Mouse (Mus musculus) lung, embryonic 14.5 days (tissue): Measurements from ENCODE around the gene Atxn1. TPM values are rescaled to one million over a fixed set of nuclear protein-coding genes. Genes with fewer than 3 reads are reported as not detected.

Source experiments
- ATAC-seq: fragments of 200-750 bp; cut with Nextera tagmentation; 2 replicates; pipeline ENCODE4 v1.8.0; 2017; ENCODE audit warnings: mild to moderate bottlenecking, moderate TSS enrichment, moderate library complexity; ENCODE audit not compliant: insufficient read depth
- DNase-seq: peaks from one replicate; pipeline ENCODE4 v3.0.0-alpha.2; 2015
- H3K27ac ChIP-seq: fragments of 300-500 bp; sonication (generic); 2 replicates; pipeline ENCODE4 v1.5.1; 2014; ENCODE audit warnings: low read depth, mild to moderate bottlenecking, moderate library complexity
- H3K27me3 ChIP-seq: fragments of 300-500 bp; sonication (generic); 2 replicates; pipeline ENCODE4 v1.6.1; 2014; ENCODE audit warnings: low read length, control low read depth; ENCODE audit not compliant: insufficient read depth
- H3K36me3 ChIP-seq: fragments of 300-500 bp; sonication (generic); 2 replicates; pipeline ENCODE4 v1.6.1; 2014; ENCODE audit warnings: control low read depth; ENCODE audit not compliant: insufficient read depth
- H3K4me1 ChIP-seq: fragments of 300-500 bp; sonication (generic); 2 replicates; pipeline ENCODE4 v1.6.1; 2014; ENCODE audit warnings: antibody characterized with exemption, control low read depth; ENCODE audit not compliant: insufficient read depth
- H3K4me2 ChIP-seq: fragments of 300-500 bp; sonication (generic); 2 replicates; pipeline ENCODE4 v1.6.1; 2014; ENCODE audit warnings: mild to moderate bottlenecking
- H3K4me3 ChIP-seq: fragments of 300-500 bp; sonication (generic); 2 replicates; pipeline ENCODE4 v1.5.1; 2014; ENCODE audit warnings: low read depth, low read length
- H3K9ac ChIP-seq: fragments of 300-500 bp; sonication (generic); 2 replicates; pipeline ENCODE4 v1.6.1; 2014
- H3K9me3 ChIP-seq: fragments of 300-500 bp; sonication (generic); 2 replicates; pipeline ENCODE4 v1.6.1; 2016; ENCODE audit warnings: low read depth, low read length, control low read depth
- CTCF ChIP-seq: IDR thresholded peaks from 2 replicates; pipeline ENCODE4 v1.5.1; 2016; ENCODE audit warnings: antibody characterized with exemption, low read depth
- WGBS: fragments of 180-500 bp; shearing (Covaris S2); extraction: QIAGEN DNeasy Blood & Tissue Kit; methylation state at CpG from one replicate; pipeline ENCODE4 v1.1.7; 2014; 5-methylcytosine and 5-hydroxymethylcytosine counted together
- polyA plus RNA-seq: library from polyadenylated mRNA; unstranded; fragments of >200 nt; fragmentation: Nextera tagmentation; extraction: Ambion mirVana; gene quantifications from 2 replicates; pipeline ENCODE4 v1.2.1, GENCODE M21; 2014

Gene Atxn1
- polyA plus RNA-seq, 1 experiment from 2014 or later, result 3.9 TPM

DNA sequence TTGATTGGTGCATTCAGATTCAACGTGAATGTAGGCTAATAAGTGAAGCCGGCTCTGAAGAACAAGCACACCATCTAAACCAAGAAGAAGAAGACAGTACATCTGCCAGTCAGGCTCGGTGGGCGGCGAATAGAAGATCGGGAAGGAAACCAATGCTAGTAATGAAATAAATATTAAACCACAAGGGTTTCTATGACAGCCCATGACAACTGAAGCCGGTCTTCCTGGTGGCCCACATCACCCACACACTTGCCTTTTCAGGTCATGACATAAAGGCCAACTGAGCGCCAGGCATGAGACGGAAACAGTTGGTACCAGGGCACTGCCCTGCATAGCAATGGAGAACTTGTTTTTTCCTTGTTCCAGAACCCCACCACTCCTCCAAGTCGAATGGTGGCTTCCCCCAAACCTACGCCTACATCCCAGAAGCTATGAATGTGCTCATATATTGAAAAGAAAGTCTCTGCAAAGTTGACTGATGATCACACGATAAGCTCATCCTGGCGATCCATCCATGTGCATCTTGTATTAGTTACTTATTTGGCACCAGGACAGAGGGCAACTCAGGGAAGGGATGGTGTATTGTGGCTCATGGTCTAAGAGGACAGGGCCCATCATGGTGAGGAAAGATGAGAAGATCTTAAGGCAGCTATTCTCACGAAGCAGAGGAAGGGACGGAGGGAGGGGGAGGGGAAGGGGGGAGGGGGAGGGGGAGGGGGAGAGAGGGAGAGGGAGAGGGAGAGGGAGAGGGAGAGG is 45.7 kb downstream of the Atxn1 start:
- TF ChIP-seq CTCF, result no peak
- Histone ChIP-seq H3K4me3 (no peak overlapping the region), H3K27ac (no peak overlapping the region), H3K9me3 (no peaks in the 10 kb centered on the region), H3K9ac (no peak overlapping the region), H3K4me2 (no peak overlapping the region), H3K4me1 (peaks cover 11% of the 10 kb centered on the region; the same call in 1 of the 2 replicates), H3K36me3 (no peaks in the 10 kb centered on the region), H3K27me3 (no peaks in the 10 kb centered on the region)
- WGBS, result 91% methylated on average over 13 of the region's 15 CpGs
- ATAC-seq (no peak), DNase-seq (no peak)

DNA sequence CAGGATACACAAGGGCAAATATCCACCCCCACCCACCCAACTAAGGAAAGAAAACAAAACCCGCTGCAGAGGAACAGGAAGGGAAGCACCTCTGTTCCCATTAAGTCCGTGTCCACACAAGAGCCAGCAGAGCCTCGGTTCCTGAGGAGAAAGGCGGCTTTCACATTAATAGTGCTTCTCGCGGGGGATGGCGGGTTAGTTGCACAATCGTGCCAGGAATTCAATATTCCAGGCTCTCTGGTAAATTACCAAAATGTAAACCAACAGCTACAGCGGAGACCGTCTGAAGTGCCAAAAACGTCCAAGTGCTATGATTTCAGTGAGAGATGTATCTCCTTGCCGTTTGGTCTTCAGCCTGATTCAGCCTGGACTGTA is 46.8 kb downstream of the Atxn1 start:
- no peak overlapping the region for H3K9ac ChIP-seq
- ATAC-seq, result no peak

DNA sequence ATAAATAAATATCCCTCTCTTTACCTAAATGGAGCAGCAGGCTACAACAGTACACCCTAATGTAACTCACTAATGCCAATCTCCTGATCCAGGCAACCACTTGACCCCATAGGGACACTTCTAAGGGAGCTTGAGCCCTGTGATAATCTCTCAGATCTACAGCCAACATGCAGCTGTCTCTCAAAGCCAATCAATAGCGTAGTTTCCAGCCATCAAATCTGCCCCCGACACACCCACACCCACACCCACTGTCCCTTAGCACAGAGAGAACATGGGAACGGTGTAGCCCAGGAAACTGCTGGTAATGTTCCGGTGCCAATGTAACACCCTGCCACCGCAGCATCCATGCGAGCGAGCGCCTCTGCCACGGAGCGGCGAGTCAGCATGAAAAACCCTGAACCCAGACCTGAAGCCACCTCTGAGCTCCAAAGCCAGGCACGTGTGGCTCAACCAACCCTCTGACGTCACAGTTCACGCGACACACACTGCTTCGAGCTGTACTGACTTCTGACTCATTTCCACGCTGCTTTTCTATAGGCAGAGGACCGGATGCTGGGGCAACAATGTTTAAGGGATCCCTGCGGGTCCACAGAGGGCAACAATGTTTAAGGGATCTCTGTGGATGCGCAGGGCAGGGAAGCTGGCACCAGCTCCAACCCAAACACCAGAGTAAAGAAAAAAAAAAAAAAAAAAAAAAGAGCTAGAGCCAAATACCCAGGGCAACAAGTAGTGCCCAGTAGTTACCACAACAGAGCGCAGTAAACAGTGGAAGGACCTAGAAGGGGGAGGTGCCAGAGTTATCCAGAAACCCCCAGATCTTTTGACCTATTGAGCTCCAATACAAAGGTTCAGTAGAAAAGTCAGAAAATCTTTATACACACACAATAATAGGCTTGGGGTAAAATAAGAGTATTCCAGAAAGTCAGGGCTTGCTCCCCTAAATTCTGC is 47.5 kb downstream of the Atxn1 start:
- no peak overlapping the region for H3K9ac ChIP-seq
- no peak for TF ChIP-seq CTCF
- H3K9me3 ChIP-seq, result no peaks in the 10 kb centered on the region
- H3K27ac ChIP-seq, result no peak overlapping the region
- DNase-seq (no peak), ATAC-seq (no peak)
- peaks cover 3% of the 10 kb centered on the region; the same call in 1 of the 2 replicates for H3K4me1 ChIP-seq
- WGBS, result 89% methylated on average over 21 of the region's 21 CpGs
- no peak overlapping the region for H3K4me2 ChIP-seq
- H3K36me3 ChIP-seq, result no peaks in the 10 kb centered on the region
- no peaks in the 10 kb centered on the region for H3K27me3 ChIP-seq
- no peak overlapping the region for H3K4me3 ChIP-seq

More for the DNA sequence above, 46.8 kb downstream of the Atxn1 start:
- peak; percentile 72 for DNase-seq
- peaks cover 8% of the 10 kb centered on the region; the same call in 1 of the 2 replicates for H3K4me1 ChIP-seq
- H3K27me3 ChIP-seq, result no peaks in the 10 kb centered on the region
- H3K9me3 ChIP-seq, result no peaks in the 10 kb centered on the region
- no peaks in the 10 kb centered on the region for H3K36me3 ChIP-seq
- TF ChIP-seq CTCF, result no peak
- WGBS, result 45% methylated on average over 12 of the region's 12 CpGs
- no peak overlapping the region for H3K27ac ChIP-seq
- no peak overlapping the region for H3K4me3 ChIP-seq
- no peak overlapping the region for H3K4me2 ChIP-seq

DNA sequence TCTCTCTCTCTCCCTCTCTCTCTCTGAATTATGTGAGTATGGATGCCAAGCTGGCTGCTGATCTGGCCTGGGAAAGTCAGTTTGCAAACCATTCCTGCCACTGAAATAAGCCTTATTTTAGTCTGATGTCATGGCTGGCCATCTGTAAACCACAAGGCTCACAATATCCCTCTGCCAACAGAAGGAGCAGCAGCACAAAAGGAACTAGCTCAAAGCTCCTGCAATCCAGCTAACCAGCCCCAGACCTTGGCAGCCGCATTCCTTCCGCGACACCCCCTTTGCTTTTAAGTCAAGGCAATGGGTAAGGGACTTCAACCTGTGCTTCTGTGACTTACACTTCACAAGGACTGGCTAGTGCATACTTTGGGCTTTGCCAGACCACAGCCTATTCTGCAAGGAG is 48.9 kb downstream of the Atxn1 start:
- Histone ChIP-seq H3K4me2 (no peak overlapping the region), H3K4me1 (0 out of 2 replicates have a peak, but pooled peaks cover 3% of the 10 kb centered on the region), H3K27ac (no peak overlapping the region), H3K9me3 (no peaks in the 10 kb centered on the region), H3K9ac (no peak overlapping the region), H3K4me3 (no peak overlapping the region), H3K27me3 (no peaks in the 10 kb centered on the region), H3K36me3 (no peaks in the 10 kb centered on the region)
- DNase-seq, result no peak
- ATAC-seq, result no peak
- TF ChIP-seq CTCF, result no peak
- 83% methylated on average over 3 of the region's 3 CpGs for WGBS

DNA sequence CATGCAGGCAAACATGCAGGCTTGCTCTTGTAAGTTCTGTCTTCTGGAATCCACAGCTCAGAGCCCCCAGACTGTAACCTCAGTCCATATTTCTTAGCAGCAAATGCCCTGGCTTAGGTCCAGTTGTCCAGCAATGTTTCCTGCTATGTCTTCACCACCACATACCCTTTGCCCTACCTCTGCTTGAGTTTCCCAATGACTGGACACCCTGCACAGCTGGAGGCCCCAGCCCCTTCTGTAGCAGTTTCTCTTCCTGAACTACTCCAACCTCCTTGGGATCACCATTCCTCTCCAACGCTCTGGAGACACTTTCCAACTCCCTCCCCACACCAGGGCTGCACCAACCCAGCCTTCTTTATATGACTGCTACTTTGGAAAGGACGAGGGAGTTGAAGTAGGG is 49.8 kb downstream of the Atxn1 start:
- Histone ChIP-seq H3K4me3 (no peak overlapping the region), H3K4me2 (no peak overlapping the region), H3K9ac (no peak overlapping the region), H3K27me3 (no peaks in the 10 kb centered on the region), H3K27ac (no peak overlapping the region), H3K9me3 (no peaks in the 10 kb centered on the region), H3K36me3 (no peaks in the 10 kb centered on the region), H3K4me1 (0 out of 2 replicates have a peak, but pooled peaks cover 3% of the 10 kb centered on the region)
- 63% methylated on average over 2 of the region's 2 CpGs for WGBS
- DNase-seq (no peak), ATAC-seq (no peak)
- no peak for TF ChIP-seq CTCF

DNA sequence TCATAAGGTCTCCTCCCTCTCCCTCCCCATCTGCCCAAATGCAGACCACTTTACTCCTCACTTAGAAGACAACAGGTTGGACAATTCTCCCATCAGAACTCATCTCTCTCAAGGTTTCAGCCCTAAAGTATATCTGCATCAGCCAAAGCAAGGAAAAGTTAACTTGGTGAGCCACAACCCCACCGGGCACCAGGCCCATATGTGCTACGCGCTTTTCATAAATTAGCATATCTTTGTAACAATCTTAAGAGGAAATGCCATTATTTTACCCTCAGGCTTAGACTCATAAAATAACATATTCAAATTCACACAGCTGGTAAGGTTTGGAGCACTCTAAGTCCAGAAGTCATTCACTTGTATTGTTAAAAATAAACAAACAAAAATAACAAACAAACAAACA is 50.7 kb downstream of the Atxn1 start:
- no peak overlapping the region for H3K4me3 ChIP-seq
- TF ChIP-seq CTCF, result no peak
- no peak for DNase-seq
- H3K4me1 ChIP-seq, result 0 out of 2 replicates have a peak, but pooled peaks cover 3% of the 10 kb centered on the region
- no peaks in the 10 kb centered on the region for H3K36me3 ChIP-seq
- H3K27ac ChIP-seq, result no peak overlapping the region
- H3K9ac ChIP-seq, result no peak overlapping the region
- ATAC-seq, result no peak
- no peaks in the 10 kb centered on the region for H3K27me3 ChIP-seq
- WGBS, result 83% methylated on average over 3 of the region's 3 CpGs
- H3K9me3 ChIP-seq, result no peaks in the 10 kb centered on the region
- no peak overlapping the region for H3K4me2 ChIP-seq

DNA sequence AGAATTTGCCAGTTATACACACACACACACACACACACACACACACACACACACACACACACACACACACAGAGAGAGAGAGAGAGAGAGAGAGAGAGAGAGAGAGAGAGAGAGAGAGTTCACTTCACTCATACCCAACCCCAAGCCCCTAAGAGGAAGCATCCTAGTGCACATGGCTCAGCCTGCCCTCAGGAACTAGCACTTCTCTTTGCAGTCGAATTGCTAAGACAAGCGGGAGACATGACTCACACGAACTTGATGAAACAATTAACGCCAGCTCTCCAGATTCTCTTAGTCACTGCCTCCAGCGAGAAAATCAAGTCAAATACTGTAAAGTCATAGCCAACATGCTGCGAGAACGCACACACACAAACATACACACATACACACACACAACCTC is 53.0 kb downstream of the Atxn1 start:
- DNase-seq, result no peak
- 71% methylated on average over 7 of the region's 7 CpGs for WGBS
- Histone ChIP-seq H3K4me1 (peaks cover 14% of the 10 kb centered on the region), H3K27me3 (no peaks in the 10 kb centered on the region), H3K9ac (no peak overlapping the region), H3K27ac (no peak overlapping the region), H3K4me2 (no peak overlapping the region), H3K9me3 (no peaks in the 10 kb centered on the region), H3K36me3 (no peaks in the 10 kb centered on the region), H3K4me3 (no peak overlapping the region)
- no peak for ATAC-seq
- no peak for TF ChIP-seq CTCF
